Mouse (Mus musculus) MEL (cell line): Measurements from ENCODE around the gene Lrrn4cl. TPM values are rescaled to one million over a fixed set of nuclear protein-coding genes. Genes with fewer than 3 reads are reported as not detected.

Source experiments
- DNase-seq: peaks from one replicate; pipeline ENCODE4 v3.0.0; 2011; ENCODE audit warnings: low read depth, low spot score
- H3K27ac ChIP-seq: 2 replicates; pipeline ENCODE4 v1.5.1; 2012; ENCODE audit warnings: low read depth, mild to moderate bottlenecking, control low read depth, low read length, moderate library complexity; ENCODE audit not compliant: control insufficient read depth
- H3K27me3 ChIP-seq, 2 experiments: fragments of 150-350 bp in 1 of 2; sonication (generic) in 1 of 2; 2 replicates each; pipeline ENCODE4 v1.6.1; 2012; ENCODE audit warnings: low read length in 2 of 2, mild to moderate bottlenecking in 2 of 2, improper control_type of control experiment in 1 of 2, moderate library complexity in 1 of 2; ENCODE audit not compliant: insufficient read depth in 2 of 2, control insufficient read depth in 1 of 2
- H3K36me3 ChIP-seq, 2 experiments: 2 replicates each; pipeline ENCODE4 v1.6.1; 2012 to 2014; ENCODE audit warnings: low read length in 2 of 2, improper control_type of control experiment in 1 of 2, inconsistent platforms in 1 of 2, mild to moderate bottlenecking in 1 of 2; ENCODE audit not compliant: insufficient read depth in 2 of 2, control insufficient read depth in 1 of 2
- H3K4me1 ChIP-seq, 2 experiments: fragments of 150-350 bp in 1 of 2; sonication (generic) in 1 of 2; 2 replicates each; pipeline ENCODE4 v1.6.1; 2012; ENCODE audit warnings: low read length in 2 of 2, improper control_type of control experiment in 1 of 2, mild to moderate bottlenecking in 1 of 2; ENCODE audit not compliant: insufficient read depth in 2 of 2, control insufficient read depth in 1 of 2
- H3K4me3 ChIP-seq, 2 experiments: fragments of 150-350 bp in 1 of 2; sonication (generic) in 1 of 2; 2 replicates each; pipeline ENCODE4 v1.5.1; 2012; ENCODE audit warnings: low read depth in 2 of 2, low read length in 2 of 2, mild to moderate bottlenecking in 2 of 2, moderate library complexity in 2 of 2, control low read depth in 1 of 2, improper control_type of control experiment in 1 of 2; ENCODE audit not compliant: control insufficient read depth in 1 of 2, insufficient read depth in 1 of 2
- H3K79me2 ChIP-seq: 2 replicates; pipeline ENCODE4 v1.6.1; 2012; ENCODE audit warnings: mild to moderate bottlenecking, low read length, moderate library complexity; ENCODE audit not compliant: control insufficient read depth, poor library complexity, insufficient read depth
- H3K9ac ChIP-seq: 2 replicates; pipeline ENCODE4 v1.6.1; 2012; ENCODE audit warnings: low read depth, mild to moderate bottlenecking, control low read depth, low read length, moderate library complexity; ENCODE audit not compliant: control insufficient read depth, poor library complexity, severe bottlenecking
- H3K9me3 ChIP-seq: fragments of 150-350 bp; sonication (generic); replicated peaks from 2 replicates; pipeline ENCODE4 v1.6.1; 2012; ENCODE audit warnings: mild to moderate bottlenecking, low read length, improper control_type of control experiment, moderate library complexity; ENCODE audit not compliant: insufficient read depth
- BHLHE40 ChIP-seq: IDR thresholded peaks from 2 replicates; pipeline ENCODE4 v1.6.1; 2012; ENCODE audit warnings: low read depth, mild to moderate bottlenecking, inconsistent platforms, low read length, improper control_type of control experiment, borderline replicate concordance
- CHD1 ChIP-seq: IDR thresholded peaks from 2 replicates; pipeline ENCODE4 v1.6.1; 2012; ENCODE audit warnings: low read depth, mild to moderate bottlenecking, inconsistent platforms, low read length, improper control_type of control experiment
- CTCF ChIP-seq, 3 experiments: IDR thresholded peaks in 2 of 3; conservative IDR thresholded peaks in 1 of 3; 2 replicates each; pipeline ENCODE4 v1.5.1; 2011 to 2012; ENCODE audit warnings: low read length in 3 of 3, low read depth in 2 of 3, mild to moderate bottlenecking in 2 of 3, improper control_type of control experiment in 1 of 3, inconsistent platforms in 1 of 3, mixed read lengths in 1 of 3, moderate library complexity in 1 of 3; ENCODE audit not compliant: control insufficient read depth in 1 of 3, insufficient read depth in 1 of 3, poor library complexity in 1 of 3, severe bottlenecking in 1 of 3
- E2F4 ChIP-seq: IDR thresholded peaks from 2 replicates; pipeline ENCODE4 v1.6.1; 2011; ENCODE audit warnings: low read depth, low read length, improper control_type of control experiment, borderline replicate concordance
- ELF1 ChIP-seq: IDR thresholded peaks from 2 replicates; pipeline ENCODE4 v1.6.1; 2014; ENCODE audit warnings: low read depth, mild to moderate bottlenecking, inconsistent platforms, low read length, improper control_type of control experiment, moderate library complexity
- GATA1 ChIP-seq: IDR thresholded peaks from 2 replicates; pipeline ENCODE4 v1.6.1; 2011; ENCODE audit warnings: low read depth, low read length, improper control_type of control experiment
- JUND ChIP-seq: IDR thresholded peaks from 2 replicates; pipeline ENCODE4 v1.6.1; 2011; ENCODE audit warnings: low read depth, mild to moderate bottlenecking, improper control_type of control experiment, low read length
- KAT2A ChIP-seq: conservative IDR thresholded peaks from 2 replicates; pipeline ENCODE4 v1.6.1; 2012; ENCODE audit warnings: low read depth, low read length, improper control_type of control experiment, inconsistent platforms
- MAFK ChIP-seq: IDR thresholded peaks from 2 replicates; pipeline ENCODE4 v1.6.1; 2011; ENCODE audit warnings: low read depth, mild to moderate bottlenecking, low read length, improper control_type of control experiment, borderline replicate concordance
- MAX ChIP-seq: IDR thresholded peaks from 2 replicates; pipeline ENCODE4 v1.6.1; 2011; ENCODE audit warnings: low read length, improper control_type of control experiment
- MAZ ChIP-seq: IDR thresholded peaks from 2 replicates; pipeline ENCODE4 v1.6.1; 2012; ENCODE audit warnings: low read depth, mild to moderate bottlenecking, inconsistent platforms, low read length, improper control_type of control experiment
- MEF2A ChIP-seq: IDR thresholded peaks from 2 replicates; pipeline ENCODE4 v1.6.1; 2014; ENCODE audit warnings: low read depth, mild to moderate bottlenecking, inconsistent platforms, low read length, improper control_type of control experiment; ENCODE audit not compliant: poor library complexity, insufficient replicate concordance, severe bottlenecking; ENCODE audit errors: extremely low read depth
- MXI1 ChIP-seq: IDR thresholded peaks from 2 replicates; pipeline ENCODE4 v1.6.1; 2011; ENCODE audit warnings: mild to moderate bottlenecking, low read depth, low read length, improper control_type of control experiment
- MYB ChIP-seq: IDR thresholded peaks from 2 replicates; pipeline ENCODE4 v1.6.1; 2011; ENCODE audit warnings: mild to moderate bottlenecking, low read depth, low read length, improper control_type of control experiment
- MYC ChIP-seq: IDR thresholded peaks from 2 replicates; pipeline ENCODE4 v1.6.1; 2011; ENCODE audit warnings: low read depth, mild to moderate bottlenecking, low read length, improper control_type of control experiment, moderate library complexity
- NELFE ChIP-seq: IDR thresholded peaks from 2 replicates; pipeline ENCODE4 v1.6.1; 2011; ENCODE audit warnings: low read depth, low read length, improper control_type of control experiment
- POLR2A ChIP-seq, 2 experiments: IDR thresholded peaks; 2 replicates each; pipeline ENCODE4 v1.6.1; 2011 to 2012; ENCODE audit warnings: low read length in 2 of 2, mild to moderate bottlenecking in 2 of 2, control low read depth in 1 of 2, improper control_type of control experiment in 1 of 2, low read depth in 1 of 2, moderate library complexity in 1 of 2; ENCODE audit not compliant: control insufficient read depth in 1 of 2, insufficient read depth in 1 of 2, poor library complexity in 1 of 2
- POLR2AphosphoS2 ChIP-seq: IDR thresholded peaks from 2 replicates; pipeline ENCODE4 v1.6.1; 2011; ENCODE audit warnings: low read length, improper control_type of control experiment
- POLR2AphosphoS5 ChIP-seq: IDR thresholded peaks from 2 replicates; pipeline ENCODE4 v1.6.1; 2012; ENCODE audit warnings: low read depth, borderline replicate concordance, mild to moderate bottlenecking, inconsistent platforms, low read length, moderate library complexity, mixed read lengths
- RAD21 ChIP-seq: IDR thresholded peaks from 2 replicates; pipeline ENCODE4 v1.6.1; 2011; ENCODE audit warnings: mild to moderate bottlenecking, low read depth, low read length, improper control_type of control experiment
- RCOR1 ChIP-seq: IDR thresholded peaks from 2 replicates; pipeline ENCODE4 v1.6.1; 2012; ENCODE audit warnings: low read depth, mild to moderate bottlenecking, inconsistent platforms, low read length, improper control_type of control experiment
- SIN3A ChIP-seq: IDR thresholded peaks from 2 replicates; pipeline ENCODE4 v1.6.1; 2012; ENCODE audit warnings: low read length, improper control_type of control experiment, inconsistent platforms
- SMC3 ChIP-seq: IDR thresholded peaks from 2 replicates; pipeline ENCODE4 v1.6.1; 2011; ENCODE audit warnings: low read depth, low read length, improper control_type of control experiment
- TAL1 ChIP-seq: IDR thresholded peaks from 2 replicates; pipeline ENCODE4 v1.6.1; 2012; ENCODE audit warnings: mild to moderate bottlenecking, inconsistent platforms, low read length, moderate library complexity, mixed read lengths
- TBP ChIP-seq: IDR thresholded peaks from 2 replicates; pipeline ENCODE4 v1.8.0; 2011; ENCODE audit warnings: low read depth, low read length, improper control_type of control experiment
- TCF12 ChIP-seq: IDR thresholded peaks from 2 replicates; pipeline ENCODE4 v1.6.1; 2014; ENCODE audit warnings: low read depth, mild to moderate bottlenecking, inconsistent platforms, low read length, improper control_type of control experiment, moderate library complexity
- USF2 ChIP-seq, 2 experiments: IDR thresholded peaks; 2 replicates each; pipeline ENCODE4 v1.6.1; 2011 to 2012; ENCODE audit warnings: improper control_type of control experiment in 2 of 2, low read length in 2 of 2, borderline replicate concordance in 1 of 2, inconsistent platforms in 1 of 2, low read depth in 1 of 2, mild to moderate bottlenecking in 1 of 2; ENCODE audit not compliant: insufficient read depth in 1 of 2
- ZC3H11A ChIP-seq: IDR thresholded peaks from 2 replicates; pipeline ENCODE4 v1.6.1; 2012; ENCODE audit warnings: low read depth, mild to moderate bottlenecking, inconsistent platforms, low read length, improper control_type of control experiment
- ZKSCAN1 ChIP-seq: IDR thresholded peaks from 2 replicates; pipeline ENCODE4 v1.6.1; 2012; ENCODE audit warnings: low read depth, mild to moderate bottlenecking, inconsistent platforms, low read length, improper control_type of control experiment, moderate library complexity
- polyA plus RNA-seq, 2 experiments: library from polyadenylated mRNA; stranded (reverse) in 1 of 2; unstranded in 1 of 2; fragments of >175 nt in 1 of 2; fragments of >200 nt in 1 of 2; gene quantifications; 2 replicates each; pipeline versions ENCODE4 v1.2.1 to v1.2.4; 2012; ENCODE audit warnings: low replicate concordance in 2 of 2, low read depth in 1 of 2; ENCODE audit not compliant: insufficient read length in 2 of 2, insufficient read depth in 1 of 2, missing spikeins in 1 of 2
- total RNA-seq: library from RNA; depleted of rRNA; stranded (reverse); fragments of 300-350 nt; gene quantifications from 2 replicates; pipeline ENCODE4 v1.2.3, GENCODE M21; 2012; rRNA removed

Gene Lrrn4cl
- total RNA-seq (0.15 and 0.26 TPM in 2 replicates), polyA plus RNA-seq (under 1 TPM in 1 of 2 experiments, not detected in 1; 0.54 TPM)

DNA sequence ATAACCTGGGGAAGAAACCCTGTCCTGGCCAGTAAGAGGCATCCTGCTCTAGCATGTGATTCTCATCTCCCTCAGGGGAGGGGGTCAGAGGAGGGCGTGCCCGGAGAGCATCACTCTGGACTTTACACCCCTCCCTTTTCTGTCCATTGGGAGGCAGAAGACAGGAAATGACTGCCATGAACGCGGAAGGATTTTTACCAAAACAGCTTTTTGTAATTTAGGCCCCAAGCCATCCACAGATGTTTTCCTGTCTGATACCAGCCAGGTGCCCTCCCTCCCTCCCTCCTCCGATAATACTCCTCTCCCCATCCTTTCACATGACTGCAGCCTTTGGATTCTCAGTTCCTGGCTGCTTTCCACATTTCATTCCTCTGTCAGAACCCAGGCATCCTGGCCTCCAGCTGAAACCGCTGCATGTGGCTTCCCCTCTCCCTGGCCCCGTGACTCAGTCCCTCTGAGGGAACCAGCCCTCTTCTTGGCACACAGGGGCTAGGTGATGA lies at the start of gene Lrrn4cl:
Lrrn4cl (plus strand) TSS at position 367 of the 500 bp plus-strand sequence.
- no peak within 1 kb of the TSS for H3K27ac ChIP-seq
- H3K4me3 ChIP-seq, result no peak within 1 kb of the TSS
- no peak for DNase-seq
- no peak within 1 kb of the TSS for H3K9ac ChIP-seq
- no peaks in the 10 kb centered on the region for H3K9me3 ChIP-seq
- no peak for TF ChIP-seq POLR2A (IDR thresholded peaks at IDR 0.05; ENCODE audit: control insufficient read depth in 1 of 2, insufficient read depth in 1 of 2, low read depth in 1 of 2, low read length in 2 of 2, poor library complexity in 1 of 2)
- TF ChIP-seq E2F4, result no peak
- no peak for TF ChIP-seq SIN3A
- H3K36me3 ChIP-seq, result no peaks in the 10 kb centered on the region; a peak in 2 of 4 replicates
- no peaks in the 10 kb centered on the region for H3K79me2 ChIP-seq
- no peaks in the 10 kb centered on the region for H3K4me1 ChIP-seq
- no peaks in the 10 kb centered on the region for H3K27me3 ChIP-seq

DNA sequence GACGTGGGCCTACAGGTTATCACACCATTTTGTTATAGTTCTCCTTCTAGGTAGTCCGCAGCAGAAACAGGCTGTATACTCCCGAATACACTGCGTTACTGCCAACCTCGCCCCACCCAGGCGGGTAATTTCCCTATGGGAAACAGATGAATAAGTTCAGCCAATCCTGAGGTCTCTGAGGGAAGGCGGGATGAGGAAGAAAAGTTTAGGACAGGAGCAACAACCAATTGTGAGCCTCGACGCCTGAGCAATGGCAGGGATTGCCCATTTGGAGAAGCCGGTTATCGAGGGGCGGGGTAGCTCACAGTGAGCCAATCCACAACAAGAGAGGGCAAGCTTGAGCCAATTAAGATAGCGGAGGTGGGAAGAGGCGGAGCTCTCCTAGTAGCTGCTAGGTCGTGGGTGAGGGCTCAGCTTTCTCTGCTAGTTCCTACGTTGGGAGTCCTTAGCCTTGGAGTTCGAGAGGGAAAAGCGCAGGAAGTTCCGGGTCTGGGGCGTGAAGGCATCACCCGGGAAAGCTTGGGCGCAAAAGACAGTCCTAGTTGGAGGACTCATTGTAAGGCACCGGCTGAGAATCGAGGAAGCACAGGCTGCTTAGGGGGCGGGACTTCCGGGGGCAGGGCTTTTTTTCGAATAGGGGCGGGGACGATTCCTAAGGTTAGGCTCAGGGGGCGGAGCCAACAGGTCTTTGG lies 48.3 kb upstream of the Lrrn4cl start, which contains the start of gene Zbtb3:
Zbtb3 (plus strand) TSS at position 426 of the 692 bp plus-strand sequence.
- Histone ChIP-seq H3K27ac (peak within 1 kb of the TSS; percentile 74), H3K4me3 (peak within 1 kb of the TSS; percentile 74 to 91), H3K79me2 (peaks cover 9% of the 10 kb centered on the region), H3K27me3 (no peaks in the 10 kb centered on the region), H3K9ac (peak within 1 kb of the TSS; percentile 78), H3K4me1 (peaks cover 2 to 21% of the 10 kb centered on the region in 2 experiments; a peak in 2 of 4 replicates), H3K9me3 (no peaks in the 10 kb centered on the region), H3K36me3 (peaks cover 0 to 9% of the 10 kb centered on the region in 2 experiments; a peak in 3 of 4 replicates)
- peak; percentile 100 for DNase-seq
- TF ChIP-seq CTCF (IDR thresholded peaks at IDR 0.05 in 2 of 3, conservative IDR thresholded peaks at IDR 0.05 in 1 of 3; ENCODE audit: control insufficient read depth in 1 of 3, insufficient read depth in 1 of 3, low read depth in 2 of 3, low read length in 3 of 3, poor library complexity in 1 of 3, severe bottlenecking in 1 of 3), result no peak
- TF ChIP-seq ELF1, result peak; percentile 54
- no peak for TF ChIP-seq ZKSCAN1
- peak; percentile 80 for TF ChIP-seq POLR2AphosphoS2
- TF ChIP-seq POLR2A (IDR thresholded peaks at IDR 0.05; ENCODE audit: control insufficient read depth in 1 of 2, insufficient read depth in 1 of 2, low read depth in 1 of 2, low read length in 2 of 2, poor library complexity in 1 of 2), result peak; percentile 52 to 86
- TF ChIP-seq SMC3, result no peak
- TF ChIP-seq MYB, result no peak
- no peak for TF ChIP-seq JUND
- no peak for TF ChIP-seq TAL1
- 0 out of 2 replicates have a peak, but pooled peaks have one; percentile 4 for TF ChIP-seq GATA1
- no peak for TF ChIP-seq USF2 (IDR thresholded peaks at IDR 0.05; ENCODE audit: borderline replicate concordance in 1 of 2, insufficient read depth in 1 of 2, low read depth in 1 of 2, low read length in 2 of 2)
- no peak; the same call in 1 of the 2 replicates for TF ChIP-seq KAT2A
- no peak for TF ChIP-seq MYC
- TF ChIP-seq RAD21, result no peak
- TF ChIP-seq POLR2AphosphoS5, result no peak
- TF ChIP-seq RCOR1, result no peak
- no peak for TF ChIP-seq CHD1
- no peak for TF ChIP-seq ZC3H11A
- TF ChIP-seq BHLHE40, result no peak
- TF ChIP-seq NELFE, result peak; percentile 81
- TF ChIP-seq MAX, result no peak; the same call in none of the 2 replicates
- TF ChIP-seq SIN3A, result peak; percentile 77
- TF ChIP-seq MEF2A, result no peak
- TF ChIP-seq E2F4, result no peak
- TF ChIP-seq TBP, result peak; percentile 75; the same call in 1 of the 2 replicates
- TF ChIP-seq MAFK, result no peak
- no peak for TF ChIP-seq TCF12
- TF ChIP-seq MAZ, result no peak; the same call in 1 of the 2 replicates
- TF ChIP-seq MXI1, result peak; percentile 50
